Mouse (Mus musculus) frontal cortex, adult 2 months (tissue): Measurements from ENCODE around the gene Med7. TPM values are rescaled to one million over a fixed set of nuclear protein-coding genes. Genes with fewer than 3 reads are reported as not detected.
"Not testable (repeated sequence)": the region's sequence is repeated elsewhere in the genome, so short reads cannot be mapped to it uniquely, and the experiment has no call there.

Source experiments
- DNase-seq, 2 experiments: peaks; one replicate each; pipeline ENCODE4 v3.0.0; 2022; ENCODE audit warnings: low spot score in 1 of 2; ENCODE audit errors: extremely low spot score in 1 of 2
- polyA plus RNA-seq: library from polyadenylated mRNA; depleted of rRNA; stranded (reverse); fragments of >200 nt; gene quantifications from 2 replicates; pipeline ENCODE4 v1.2.3, GENCODE M21; 2012

Gene Med7
- polyA plus RNA-seq, 1 experiment, result 31.8 TPM

DNA sequence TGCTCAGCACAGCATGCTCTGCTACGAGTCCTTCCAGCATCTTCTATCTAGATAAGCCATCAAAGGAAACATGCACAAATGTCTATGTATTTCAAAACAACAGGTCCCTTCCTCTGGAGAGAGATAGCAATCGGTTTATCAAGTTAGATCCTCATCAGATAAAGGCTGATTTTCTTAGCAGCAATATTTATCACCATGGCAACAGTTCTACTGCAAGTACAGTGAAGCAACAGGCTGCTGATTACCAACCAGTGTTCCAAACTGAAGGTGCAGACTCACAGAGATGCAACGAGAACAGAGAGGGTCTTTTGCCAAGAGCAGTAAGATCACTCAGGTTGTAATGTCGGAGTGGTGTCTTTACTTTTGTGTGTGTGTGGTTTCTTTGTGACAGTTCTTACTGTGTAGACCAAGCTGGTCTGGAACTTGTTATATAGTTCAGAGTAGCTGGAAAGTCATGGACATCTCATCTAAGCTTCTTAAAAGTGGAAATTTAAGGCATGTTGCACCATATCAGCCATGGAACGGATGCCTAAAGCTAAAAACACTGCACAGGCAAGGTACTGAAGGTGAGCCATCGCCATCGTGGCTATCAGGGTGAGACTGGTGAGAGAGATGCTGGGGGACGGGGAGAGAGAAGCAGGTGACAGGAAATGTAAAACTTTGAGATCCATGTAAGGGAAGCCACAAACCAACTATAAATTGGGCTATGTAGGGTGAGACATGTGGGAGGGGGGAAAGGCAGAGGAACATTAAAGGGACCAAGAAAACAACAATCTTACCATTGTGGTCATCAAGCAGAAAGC, 15.4 kb upstream of the Med7 start:
- no peak for DNase-seq

DNA sequence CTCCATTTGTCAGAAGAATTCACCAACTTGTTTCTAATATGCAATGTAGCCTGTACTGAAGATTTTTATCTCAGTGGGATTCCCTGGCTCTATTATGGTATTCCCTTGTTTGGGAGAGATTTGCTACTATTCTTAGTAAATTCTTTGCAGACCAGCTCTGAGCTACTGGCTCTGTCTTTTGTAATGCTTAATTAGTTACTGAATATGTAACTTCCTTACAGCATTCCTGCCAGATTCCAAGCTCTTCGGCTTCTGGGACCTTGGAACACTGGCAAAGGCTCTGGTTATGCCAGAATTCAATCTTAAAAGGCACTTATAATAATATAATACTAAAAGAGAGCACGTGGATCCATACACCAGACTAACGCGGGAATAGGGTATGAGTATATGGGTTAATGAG, 8.6 kb upstream of the Med7 start:
- not testable (repeated sequence) for DNase-seq

DNA sequence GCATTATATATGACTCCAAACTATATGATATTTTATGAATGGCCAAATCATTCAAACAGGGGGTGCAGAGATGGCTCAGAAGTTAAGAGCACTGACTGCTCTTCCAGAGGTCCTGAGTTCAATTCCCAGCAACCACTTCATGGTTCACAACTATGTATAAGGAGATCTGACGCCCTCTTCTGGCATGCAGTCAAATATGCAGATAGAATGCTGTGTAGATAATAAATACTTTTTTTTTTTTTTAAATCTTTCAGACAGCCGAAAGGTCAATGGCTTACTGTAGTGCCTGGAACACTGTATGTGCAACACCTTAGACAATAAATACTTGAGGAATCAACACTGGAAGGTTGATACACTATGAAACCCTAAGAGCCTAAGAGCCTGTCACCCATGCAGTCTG, 6.6 kb upstream of the Med7 start:
- no peak for DNase-seq

DNA sequence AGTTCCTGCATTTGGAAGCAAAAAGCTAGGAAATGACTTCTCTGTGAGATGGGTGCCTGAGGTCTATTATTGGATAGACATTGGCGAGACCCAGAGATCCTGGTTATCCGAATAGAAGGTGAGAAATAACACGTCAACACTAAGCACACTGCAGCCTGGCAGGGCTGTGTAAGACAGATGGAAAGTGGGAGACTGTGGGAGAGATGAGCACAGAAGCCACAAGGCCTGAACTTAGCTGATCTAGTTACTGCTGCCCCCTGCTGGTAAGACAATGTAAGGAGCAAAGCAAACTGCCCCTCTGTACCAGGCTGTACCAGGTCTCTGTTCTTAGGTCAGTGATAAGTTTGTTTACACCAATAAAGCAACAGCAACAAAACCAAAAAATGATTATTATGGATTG, 5.6 kb upstream of the Med7 start:
- peak; percentile 89 to 95 for DNase-seq

DNA sequence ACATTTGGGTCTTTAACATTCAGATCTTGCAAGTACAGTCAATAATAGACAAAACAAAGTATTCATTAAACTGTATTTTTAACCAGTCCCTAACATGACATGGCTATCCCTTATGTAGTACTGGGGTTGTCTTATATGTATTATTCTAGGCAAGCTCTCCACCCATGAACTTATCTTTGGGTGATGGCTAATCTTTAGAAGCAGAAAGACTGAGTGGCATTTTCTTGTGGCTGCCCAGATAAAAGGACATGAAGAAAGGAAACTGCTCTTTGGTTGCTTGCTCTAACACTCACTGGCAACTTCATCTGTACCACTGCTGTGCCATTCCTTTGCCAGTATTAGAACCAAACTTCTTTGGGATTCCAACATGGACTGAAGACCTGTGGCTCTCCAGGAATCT, 1.4 kb upstream of the Med7 start:
- no peak for DNase-seq

DNA sequence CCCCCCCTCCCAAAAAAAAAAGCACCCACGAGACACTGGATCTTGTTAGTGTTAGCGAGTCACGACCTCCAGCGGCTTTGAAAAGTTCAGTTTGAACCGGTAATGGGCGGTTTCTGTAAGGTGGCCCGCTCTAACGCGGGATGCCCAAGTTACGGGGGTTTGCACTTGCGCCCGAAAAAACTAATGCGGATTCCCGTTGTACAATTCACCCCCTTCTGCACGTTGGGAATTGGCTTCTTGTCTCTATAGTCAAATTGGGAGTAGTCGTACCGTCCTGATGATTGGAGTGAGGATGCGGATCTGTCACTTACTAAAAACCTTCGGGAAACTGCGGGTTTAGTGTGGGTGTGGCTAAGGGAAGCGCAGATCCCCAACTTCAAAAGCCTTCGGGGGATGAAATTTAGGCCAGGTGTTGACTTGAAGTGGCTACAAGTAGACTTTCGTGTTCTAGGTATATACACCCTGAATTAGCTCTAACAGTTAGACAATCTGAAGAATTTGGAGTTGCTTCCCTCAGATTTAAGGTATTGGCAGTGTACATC, 805 bp downstream of the Med7 start:
- DNase-seq, result no peak

DNA sequence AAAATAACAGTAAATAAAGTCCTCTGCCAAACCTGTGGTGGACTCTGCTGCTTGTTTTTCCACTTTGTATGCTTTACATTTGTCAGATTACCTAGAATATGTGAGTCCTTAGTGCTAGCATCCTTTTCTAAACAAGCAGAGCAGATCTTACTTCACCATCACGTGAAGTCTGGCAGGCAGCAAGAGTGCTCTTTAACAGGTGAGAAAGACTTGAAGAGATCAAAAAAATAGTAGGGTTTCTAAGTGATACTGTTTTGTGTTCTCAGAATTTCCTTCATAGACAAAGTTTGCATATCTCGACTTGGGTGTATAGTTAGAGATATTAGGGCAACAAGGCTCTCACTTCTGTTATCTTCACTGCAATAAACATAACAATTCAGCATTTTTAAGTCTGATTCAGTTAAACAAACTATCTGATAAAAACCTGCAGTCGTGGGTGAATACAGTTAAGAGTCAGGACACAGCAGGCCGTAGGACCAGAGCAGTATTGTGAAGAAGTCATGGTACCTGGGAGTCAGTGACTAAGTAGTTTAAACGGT, 2.3 kb downstream of the Med7 start:
- no peak for DNase-seq

DNA sequence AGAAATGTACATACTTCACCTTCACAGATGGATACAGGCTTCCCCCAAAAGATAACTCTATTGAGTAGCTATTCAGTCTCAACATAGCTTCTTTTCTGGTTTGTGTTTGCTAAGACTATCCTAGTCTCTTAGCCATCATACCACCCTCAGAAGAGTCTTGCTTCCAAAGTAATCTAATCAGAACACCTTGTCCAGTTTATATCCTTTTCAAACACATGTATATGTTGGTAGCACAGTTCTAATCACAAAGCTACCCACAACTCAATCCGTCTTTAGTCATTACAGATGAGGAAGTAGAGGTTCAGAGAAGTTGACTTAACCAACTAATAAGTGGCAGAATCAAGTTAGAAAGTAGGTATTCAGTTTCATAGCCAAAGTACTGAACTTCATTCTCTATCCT, 5.0 kb downstream of the Med7 start:
- DNase-seq, result no peak

DNA sequence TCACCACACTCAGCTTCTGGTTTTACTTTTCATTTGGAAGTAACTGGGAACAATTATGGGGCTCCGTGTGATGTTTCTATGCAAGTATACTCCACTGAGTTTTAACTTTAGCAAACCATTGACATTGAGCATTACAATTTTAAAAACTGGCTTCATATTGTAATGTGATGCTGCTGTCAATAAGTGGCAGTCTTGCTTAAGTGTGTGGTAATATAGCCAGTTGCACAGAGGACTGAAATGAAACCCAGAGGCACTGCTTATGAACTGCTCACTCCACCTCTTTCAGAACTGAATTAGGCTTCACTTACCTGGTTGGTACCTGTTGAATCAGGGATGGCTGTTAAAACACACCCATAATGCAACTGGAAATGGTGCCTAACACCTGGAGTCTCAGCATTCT, 6.4 kb downstream of the Med7 start:
- DNase-seq, result no peak

DNA sequence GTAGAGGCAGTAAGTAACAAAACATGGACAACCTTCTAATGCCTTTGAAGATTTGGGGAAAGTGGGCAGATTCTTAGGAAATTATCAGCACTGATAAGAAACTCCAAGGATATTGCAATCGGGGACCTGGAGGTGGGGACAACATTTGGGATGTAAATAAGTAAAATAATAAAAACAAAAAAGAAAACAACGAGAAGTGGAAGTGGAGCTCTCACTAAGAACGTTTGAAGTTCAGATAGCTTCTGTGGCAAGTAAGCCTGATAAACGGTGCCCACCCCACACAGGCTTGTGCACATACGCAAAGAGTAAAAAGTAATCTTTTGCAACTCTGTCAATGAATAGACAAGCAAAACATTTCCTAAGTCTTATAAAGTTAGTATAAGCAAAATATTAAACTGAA, 7.3 kb downstream of the Med7 start:
- DNase-seq, result no peak

DNA sequence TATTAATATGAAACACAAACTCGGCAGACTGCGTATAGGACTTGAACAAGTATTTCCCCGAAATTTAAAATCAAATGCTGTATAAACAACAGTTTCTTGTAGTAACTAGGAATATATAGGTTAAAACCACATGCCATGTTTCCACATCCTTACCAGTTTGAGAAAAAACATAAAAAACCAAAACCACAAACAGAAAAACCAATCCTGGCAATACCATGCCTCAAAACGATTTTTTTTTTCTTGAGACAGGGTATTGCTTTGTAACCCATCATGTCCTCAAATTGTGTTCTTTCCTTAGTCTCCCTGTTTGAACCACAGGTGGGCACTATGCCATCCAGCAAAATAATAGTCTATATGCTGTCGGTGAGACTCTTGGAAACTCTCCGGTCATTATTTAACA, 9.4 kb downstream of the Med7 start:
- DNase-seq, result no peak

DNA sequence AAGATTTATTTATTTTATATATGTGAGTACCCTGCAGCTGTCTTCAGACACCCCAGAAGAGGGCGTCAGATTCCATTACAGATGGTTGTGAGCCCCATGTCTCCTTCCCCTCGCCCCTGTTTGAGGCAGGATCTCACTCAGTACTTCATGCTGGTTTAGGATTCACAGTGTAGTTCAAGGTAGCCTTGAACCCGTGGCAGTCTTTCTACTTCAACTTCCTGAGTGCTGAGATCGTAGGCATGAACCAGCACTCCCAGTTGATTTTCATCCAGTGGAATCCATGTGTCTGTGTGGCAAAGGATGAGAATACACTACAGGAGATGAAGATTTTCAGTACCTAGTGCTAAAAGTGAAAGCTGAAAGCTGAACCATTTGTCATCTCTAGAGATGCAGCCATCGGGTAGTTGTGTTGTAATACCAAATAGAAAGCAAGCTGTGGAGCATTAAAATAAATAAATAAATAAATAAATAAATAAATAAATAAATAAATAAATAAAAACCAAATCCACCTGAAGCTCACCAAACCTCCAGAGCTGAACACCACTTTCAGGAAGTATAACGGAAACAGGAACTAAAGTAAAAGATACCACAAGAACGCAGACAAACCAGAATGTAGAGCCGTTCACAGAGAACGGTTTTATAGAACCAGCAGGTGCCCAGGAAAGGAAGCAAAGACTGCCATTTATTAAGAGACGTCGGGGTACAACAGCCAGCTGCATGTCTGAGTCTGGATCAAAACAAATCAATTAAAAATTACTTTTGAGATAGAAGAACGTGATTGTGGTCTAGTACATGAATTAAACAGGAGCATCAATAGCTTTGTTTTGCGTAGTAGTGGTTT, 11.1 kb downstream of the Med7 start:
- no peak for DNase-seq

DNA sequence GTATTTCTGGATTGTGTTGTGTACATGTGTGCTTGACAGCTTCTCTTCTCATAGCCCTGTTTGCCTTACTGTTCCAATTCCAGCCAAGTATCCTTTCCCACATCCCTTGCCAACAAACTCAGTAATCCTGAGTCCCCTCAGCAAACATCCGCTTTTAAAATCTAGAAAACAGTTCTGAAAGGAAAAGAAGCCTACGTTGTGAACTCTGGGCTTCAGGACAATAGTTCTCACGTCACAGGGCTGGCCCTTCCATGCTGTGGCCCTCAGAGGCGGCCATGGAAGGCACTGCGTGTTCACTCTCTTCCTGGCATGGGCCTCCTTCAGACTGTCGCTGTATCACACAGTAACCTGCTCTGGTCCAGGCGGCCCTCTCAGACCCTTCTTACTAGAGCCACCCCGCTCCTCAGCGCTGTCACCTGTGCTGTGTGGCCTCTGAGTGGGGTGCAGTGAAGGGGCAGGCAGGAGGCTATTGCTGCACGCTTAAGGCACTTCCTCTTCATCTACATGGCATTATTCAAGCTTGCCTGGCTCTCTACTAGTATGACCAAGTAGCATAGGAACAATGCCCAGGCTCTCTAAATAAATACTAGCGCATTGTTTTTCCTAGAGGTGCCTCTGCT, 12.8 kb downstream of the Med7 start:
- no peak for DNase-seq

DNA sequence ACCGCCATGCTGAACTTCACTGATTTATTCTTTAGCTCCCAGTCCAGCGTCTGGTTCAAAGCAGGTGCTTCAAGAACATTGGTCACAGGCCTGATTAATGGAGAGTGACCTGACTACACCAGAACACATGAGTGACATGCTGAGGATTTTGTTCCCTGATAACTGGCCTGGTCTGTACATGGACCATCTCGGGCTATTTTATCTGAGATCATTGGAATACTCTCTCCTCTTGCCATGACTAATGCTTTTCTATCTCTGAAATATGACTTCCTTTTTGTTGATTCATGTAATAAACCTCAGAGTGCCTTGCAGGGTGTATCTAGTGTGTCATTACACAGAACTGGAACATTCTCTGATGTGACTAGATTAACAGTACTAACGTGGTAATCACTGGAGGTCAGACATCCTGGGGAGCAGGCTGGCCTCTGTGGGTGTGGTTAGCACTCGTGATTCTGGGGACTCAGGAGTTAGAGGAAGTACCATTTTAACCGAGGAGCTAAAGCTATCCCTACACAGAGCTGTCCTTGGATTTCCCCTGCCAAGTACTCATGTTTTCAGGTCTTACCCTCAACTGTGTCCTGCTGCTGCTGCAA, 17.8 kb downstream of the Med7 start, which contains the start of gene Havcr2:
Gene Havcr2, plus strand, starts transcription at position 483 of the 593 bp plus-strand sequence.
- no peak for DNase-seq

DNA sequence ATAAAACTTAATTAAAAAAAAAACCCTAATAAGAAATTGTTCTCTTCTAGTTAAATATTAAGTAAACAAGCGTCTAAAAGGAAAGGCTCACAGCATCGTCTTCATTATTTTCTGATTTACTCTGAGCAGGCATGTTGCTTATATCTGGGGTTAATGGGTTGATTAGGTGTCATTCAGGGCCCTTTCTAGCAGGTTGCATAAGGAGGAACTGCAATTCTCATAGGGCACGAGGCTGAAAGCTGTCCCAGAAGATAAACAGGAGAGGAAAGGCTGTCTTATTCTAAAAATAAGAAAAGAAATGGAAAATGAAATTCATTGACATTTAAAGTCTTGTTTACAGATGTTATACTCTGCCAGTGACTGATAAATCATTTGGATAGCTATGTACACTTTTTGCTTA, 23.2 kb downstream of the Med7 start:
- DNase-seq, result no peak

DNA sequence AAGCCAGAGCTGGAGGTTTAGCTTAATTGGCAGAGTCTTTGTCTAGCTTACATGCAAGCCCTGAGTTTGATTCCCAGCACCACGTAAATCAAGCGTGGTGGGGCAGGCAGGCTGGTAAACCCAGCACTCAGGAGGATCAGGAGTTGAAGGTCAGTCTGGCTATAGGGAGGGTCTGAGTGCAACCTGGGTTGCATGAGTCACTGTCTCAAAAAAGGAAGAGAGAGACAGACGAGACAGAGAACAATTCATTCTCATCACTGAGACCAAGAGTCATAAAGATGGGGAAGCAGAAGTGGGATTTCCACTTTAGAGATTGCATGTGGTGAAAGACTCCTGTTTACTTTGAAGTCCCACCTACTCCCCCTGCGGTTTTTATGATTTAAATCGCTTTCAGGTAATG, 24.6 kb downstream of the Med7 start:
- DNase-seq, result no peak

DNA sequence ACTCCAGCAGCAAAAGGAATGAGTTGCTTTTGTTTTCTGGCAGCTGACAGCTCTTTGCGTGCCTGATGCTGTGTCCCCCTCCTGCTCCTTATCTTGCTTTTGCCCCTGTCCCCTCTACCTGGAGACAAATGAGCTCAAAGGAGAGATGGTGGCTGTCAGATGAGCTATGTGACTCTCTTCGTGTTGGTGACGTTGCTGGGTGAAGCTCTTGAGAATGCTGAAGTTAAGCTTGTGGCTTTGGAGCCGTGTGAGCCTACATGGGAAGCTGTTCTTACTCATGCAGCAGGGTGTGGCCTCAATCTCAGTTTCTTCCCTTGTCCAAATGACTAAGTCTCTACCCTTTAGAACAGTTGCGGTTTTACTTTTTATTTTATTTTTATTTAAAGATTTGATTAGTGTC, 25.2 kb downstream of the Med7 start:
- no peak for DNase-seq

DNA sequence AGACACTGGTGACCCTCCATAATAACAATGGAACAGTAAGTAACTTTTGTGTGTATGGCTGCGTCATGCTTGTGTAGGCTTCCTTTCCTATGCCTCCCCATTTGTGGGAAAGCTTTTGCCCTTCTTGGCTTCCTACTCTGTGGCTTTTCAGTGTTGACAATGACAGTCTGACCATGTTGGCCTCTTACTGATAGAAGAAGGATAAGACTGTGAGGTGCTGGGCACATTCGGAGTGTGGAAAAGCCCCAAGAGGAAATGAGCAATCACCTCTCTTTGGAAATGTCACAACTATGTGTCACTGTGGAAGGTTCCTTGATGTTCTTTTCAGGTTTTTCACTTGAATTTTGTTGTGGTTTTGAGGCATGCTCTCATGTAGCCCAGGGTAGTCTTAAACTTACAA, 30.2 kb downstream of the Med7 start:
- DNase-seq, result no peak

DNA sequence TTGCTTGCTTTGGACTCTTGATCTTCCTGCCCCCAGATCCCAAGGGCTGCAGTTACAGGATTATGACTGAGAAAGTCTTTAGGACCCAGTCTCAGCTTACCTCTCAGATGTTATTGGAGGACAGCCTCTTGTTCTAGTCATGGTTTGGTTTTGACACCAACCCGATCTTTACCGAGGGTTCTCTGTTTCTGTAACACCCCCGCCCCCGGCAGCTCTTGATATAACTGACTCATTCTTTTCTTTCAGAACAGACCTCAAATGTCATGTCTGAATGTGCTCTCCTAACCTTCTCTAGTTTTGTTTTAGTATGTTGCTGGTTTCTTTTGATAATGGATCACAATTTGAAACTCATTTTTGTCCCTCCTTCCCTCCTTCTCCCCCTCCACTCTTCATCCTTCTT, 37.5 kb downstream of the Med7 start:
- no peak for DNase-seq

DNA sequence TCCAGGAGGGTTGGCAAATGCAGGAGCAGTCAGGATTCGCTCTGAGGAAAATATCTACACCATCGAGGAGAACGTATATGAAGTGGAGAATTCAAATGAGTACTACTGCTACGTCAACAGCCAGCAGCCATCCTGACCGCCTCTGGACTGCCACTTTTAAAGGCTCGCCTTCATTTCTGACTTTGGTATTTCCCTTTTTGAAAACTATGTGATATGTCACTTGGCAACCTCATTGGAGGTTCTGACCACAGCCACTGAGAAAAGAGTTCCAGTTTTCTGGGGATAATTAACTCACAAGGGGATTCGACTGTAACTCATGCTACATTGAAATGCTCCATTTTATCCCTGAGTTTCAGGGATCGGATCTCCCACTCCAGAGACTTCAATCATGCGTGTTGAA, 42.6 kb downstream of the Med7 start:
- DNase-seq, result no peak

DNA sequence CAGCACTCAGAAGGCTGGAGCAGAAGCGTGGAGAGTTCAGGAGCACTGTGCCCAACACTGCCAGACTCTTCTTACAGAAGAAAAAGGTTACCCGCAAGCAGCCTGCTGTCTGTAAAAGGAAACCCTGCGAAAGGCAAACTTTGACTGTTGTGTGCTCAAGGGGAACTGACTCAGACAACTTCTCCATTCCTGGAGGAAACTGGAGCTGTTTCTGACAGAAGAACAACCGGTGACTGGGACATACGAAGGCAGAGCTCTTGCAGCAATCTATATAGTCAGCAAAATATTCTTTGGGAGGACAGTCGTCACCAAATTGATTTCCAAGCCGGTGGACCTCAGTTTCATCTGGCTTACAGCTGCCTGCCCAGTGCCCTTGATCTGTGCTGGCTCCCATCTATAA, 43.8 kb downstream of the Med7 start:
- no peak for DNase-seq
